Mouse (Mus musculus) MEL (cell line): Measurements from ENCODE around the gene Tmem62.

Experiments used
- CTCF ChIP-seq, 3 experiments: IDR thresholded peaks in 2 of 3; conservative IDR thresholded peaks in 1 of 3; 2 replicates each; pipeline ENCODE4 v1.5.1; 2011 to 2012; ENCODE audit warnings: low read length in 3 of 3, low read depth in 2 of 3, mild to moderate bottlenecking in 2 of 3, improper control_type of control experiment in 1 of 3, inconsistent platforms in 1 of 3, mixed read lengths in 1 of 3, moderate library complexity in 1 of 3; ENCODE audit not compliant: control insufficient read depth in 1 of 3, insufficient read depth in 1 of 3, poor library complexity in 1 of 3, severe bottlenecking in 1 of 3
- E2F4 ChIP-seq: IDR thresholded peaks from 2 replicates; pipeline ENCODE4 v1.6.1; 2011; ENCODE audit warnings: low read depth, low read length, improper control_type of control experiment, borderline replicate concordance
- EP300 ChIP-seq, 2 experiments: IDR thresholded peaks; 2 replicates each; pipeline ENCODE4 v1.6.1; 2011; ENCODE audit warnings: improper control_type of control experiment in 2 of 2, low read length in 2 of 2, low read depth in 1 of 2, mild to moderate bottlenecking in 1 of 2
- KAT2A ChIP-seq: conservative IDR thresholded peaks from 2 replicates; pipeline ENCODE4 v1.6.1; 2012; ENCODE audit warnings: low read depth, low read length, improper control_type of control experiment, inconsistent platforms
- MAFK ChIP-seq: IDR thresholded peaks from 2 replicates; pipeline ENCODE4 v1.6.1; 2011; ENCODE audit warnings: low read depth, mild to moderate bottlenecking, low read length, improper control_type of control experiment, borderline replicate concordance
- NRF1 ChIP-seq: IDR thresholded peaks from 2 replicates; pipeline ENCODE4 v1.6.1; 2014; ENCODE audit warnings: low read depth, mild to moderate bottlenecking, inconsistent platforms, low read length, improper control_type of control experiment, moderate library complexity; ENCODE audit not compliant: poor library complexity, insufficient read depth, severe bottlenecking
- POLR2A ChIP-seq, 2 experiments: IDR thresholded peaks; 2 replicates each; pipeline ENCODE4 v1.6.1; 2011 to 2012; ENCODE audit warnings: low read length in 2 of 2, mild to moderate bottlenecking in 2 of 2, control low read depth in 1 of 2, improper control_type of control experiment in 1 of 2, low read depth in 1 of 2, moderate library complexity in 1 of 2; ENCODE audit not compliant: control insufficient read depth in 1 of 2, insufficient read depth in 1 of 2, poor library complexity in 1 of 2
- POLR2AphosphoS2 ChIP-seq: IDR thresholded peaks from 2 replicates; pipeline ENCODE4 v1.6.1; 2011; ENCODE audit warnings: low read length, improper control_type of control experiment
- RAD21 ChIP-seq: IDR thresholded peaks from 2 replicates; pipeline ENCODE4 v1.6.1; 2011; ENCODE audit warnings: mild to moderate bottlenecking, low read depth, low read length, improper control_type of control experiment
- RCOR1 ChIP-seq: IDR thresholded peaks from 2 replicates; pipeline ENCODE4 v1.6.1; 2012; ENCODE audit warnings: low read depth, mild to moderate bottlenecking, inconsistent platforms, low read length, improper control_type of control experiment
- SIN3A ChIP-seq: IDR thresholded peaks from 2 replicates; pipeline ENCODE4 v1.6.1; 2012; ENCODE audit warnings: low read length, improper control_type of control experiment, inconsistent platforms
- ZKSCAN1 ChIP-seq: IDR thresholded peaks from 2 replicates; pipeline ENCODE4 v1.6.1; 2012; ENCODE audit warnings: low read depth, mild to moderate bottlenecking, inconsistent platforms, low read length, improper control_type of control experiment, moderate library complexity

DNA sequence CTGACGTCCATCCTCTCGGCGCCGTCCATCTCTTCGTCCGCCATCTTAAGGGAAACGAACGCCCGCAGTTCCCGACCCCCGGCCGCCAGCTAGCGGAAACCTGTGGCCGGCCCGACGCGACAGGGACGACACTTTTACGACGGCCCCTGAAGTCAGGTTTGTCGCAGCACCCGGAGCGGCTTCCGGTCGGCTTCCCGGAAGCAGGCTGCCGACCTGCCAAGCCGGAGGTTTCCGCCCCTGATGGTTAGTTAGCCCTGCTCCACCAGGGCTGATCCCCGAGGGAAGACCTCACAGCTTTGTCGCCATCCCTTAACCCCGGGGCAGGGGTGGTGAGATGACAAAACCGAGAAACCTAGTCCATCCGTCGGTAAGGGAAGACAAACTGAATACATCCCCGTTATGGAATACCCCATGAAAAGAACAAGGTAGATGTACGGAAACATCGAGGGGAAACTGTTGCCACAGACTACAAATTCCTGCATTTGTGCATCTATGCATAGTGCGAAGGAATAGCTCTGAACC is 6.2 kb upstream of the Tmem62 start, which contains the start of gene Ubr1:
- TF ChIP-seq CTCF (IDR thresholded peaks at IDR 0.05 in 2 of 3, conservative IDR thresholded peaks at IDR 0.05 in 1 of 3; ENCODE audit: control insufficient read depth in 1 of 3, insufficient read depth in 1 of 3, low read depth in 2 of 3, low read length in 3 of 3, poor library complexity in 1 of 3, severe bottlenecking in 1 of 3) (no peak), KAT2A (peak; percentile 73), POLR2A (IDR thresholded peaks at IDR 0.05; ENCODE audit: control insufficient read depth in 1 of 2, insufficient read depth in 1 of 2, low read depth in 1 of 2, low read length in 2 of 2, poor library complexity in 1 of 2) (peak; percentile 94 to 98), POLR2AphosphoS2 (no peak; the same call in none of the 2 replicates), E2F4 (no peak), RCOR1 (no peak), NRF1 (peak; percentile 9; the same call in 1 of the 2 replicates), RAD21 (no peak), ZKSCAN1 (no peak), MAFK (no peak), SIN3A (peak; percentile 81; the same call in 1 of the 2 replicates), EP300 (IDR thresholded peaks at IDR 0.05; ENCODE audit: low read depth in 1 of 2, low read length in 2 of 2) (no peak)
